Mouse (Mus musculus): ENCODE measurements around the gene Zfp61.
A peak's percentile ranks its signal among the peaks of the same experiment; 100 is the strongest.
"Not testable (repeated sequence)": the region's sequence is repeated elsewhere in the genome, so short reads cannot be mapped to it uniquely, and the experiment has no call there.

Gene Zfp61

GRCm38 (mm10) chr7:24297361-24298095 is 3.5 kb downstream of the Zfp61 start:
- no peak for DNase-seq (ENCODE audit: low spot score)

- DNase-seq (ENCODE audit: low spot score) = no peak
These were observed 4.6 kb downstream of the Zfp61 start for GRCm38 (mm10) chr7:24296386-24296785.

GRCm38 (mm10) chr7:24295376-24295775 is 5.7 kb downstream of the Zfp61 start:
- no peak for DNase-seq (ENCODE audit: low spot score)

GRCm38 (mm10) chr7:24294763-24295162 is 6.3 kb downstream of the Zfp61 start:
- no peak for DNase-seq (ENCODE audit: low spot score)

- no peak for DNase-seq (ENCODE audit: low spot score)
These were observed 7.8 kb downstream of the Zfp61 start for GRCm38 (mm10) chr7:24293061-24293851.

GRCm38 (mm10) chr7:24291387-24292090 is 9.5 kb downstream of the Zfp61 start:
- no peak for DNase-seq (ENCODE audit: low spot score)

- DNase-seq (ENCODE audit: low spot score) = no peak
These were observed 10.8 kb downstream of the Zfp61 start for GRCm38 (mm10) chr7:24290106-24290693.

- DNase-seq (ENCODE audit: low spot score) = no peak
These were observed 12.5 kb downstream of the Zfp61 start for GRCm38 (mm10) chr7:24288512-24288911.

- no peak for DNase-seq (ENCODE audit: low spot score)
These were observed 13.4 kb downstream of the Zfp61 start for GRCm38 (mm10) chr7:24287670-24288069.

- no peak for DNase-seq (ENCODE audit: low spot score)
These were observed 14.1 kb downstream of the Zfp61 start for GRCm38 (mm10) chr7:24286916-24287315.

- no peak for DNase-seq (ENCODE audit: low spot score)
These were observed 14.9 kb downstream of the Zfp61 start for GRCm38 (mm10) chr7:24286090-24286489.

GRCm38 (mm10) chr7:24280858-24281145 is 20.2 kb downstream of the Zfp61 start:
- DNase-seq (ENCODE audit: low spot score) = no peak

GRCm38 (mm10) chr7:24280031-24280857 is 20.8 kb downstream of the Zfp61 start:
- no peak for DNase-seq (ENCODE audit: low spot score)

GRCm38 (mm10) chr7:24278771-24279170 is 22.3 kb downstream of the Zfp61 start:
- not testable (repeated sequence) for DNase-seq (ENCODE audit: low spot score)

GRCm38 (mm10) chr7:24274456-24274855 is 26.6 kb downstream of the Zfp61 start:
- no peak for DNase-seq (ENCODE audit: low spot score)

GRCm38 (mm10) chr7:24271191-24271590 is 29.8 kb downstream of the Zfp61 start:
- no peak for DNase-seq (ENCODE audit: low spot score)

GRCm38 (mm10) chr7:24270288-24270672 is 30.8 kb downstream of the Zfp61 start, which contains the start of gene Zfp93:
Gene Zfp93 (plus strand): TSS chr7:24270420.
- DNase-seq (ENCODE audit: low spot score) = peak; percentile 25

- no peak for DNase-seq (ENCODE audit: low spot score)
These were observed 31.3 kb downstream of the Zfp61 start for GRCm38 (mm10) chr7:24269667-24270287.

- no peak for DNase-seq (ENCODE audit: low spot score)
These were observed 31.8 kb downstream of the Zfp61 start for GRCm38 (mm10) chr7:24269256-24269655.

- DNase-seq (ENCODE audit: low spot score) = no peak
These were observed 32.6 kb downstream of the Zfp61 start for GRCm38 (mm10) chr7:24268176-24269155.
